Mouse (Mus musculus): Measurements from ENCODE around the gene Hmgxb4.
"Not testable (repeated sequence)": the region's sequence is repeated elsewhere in the genome, so short reads cannot be mapped to it uniquely, and the experiment has no call there.

Gene Hmgxb4

DNA sequence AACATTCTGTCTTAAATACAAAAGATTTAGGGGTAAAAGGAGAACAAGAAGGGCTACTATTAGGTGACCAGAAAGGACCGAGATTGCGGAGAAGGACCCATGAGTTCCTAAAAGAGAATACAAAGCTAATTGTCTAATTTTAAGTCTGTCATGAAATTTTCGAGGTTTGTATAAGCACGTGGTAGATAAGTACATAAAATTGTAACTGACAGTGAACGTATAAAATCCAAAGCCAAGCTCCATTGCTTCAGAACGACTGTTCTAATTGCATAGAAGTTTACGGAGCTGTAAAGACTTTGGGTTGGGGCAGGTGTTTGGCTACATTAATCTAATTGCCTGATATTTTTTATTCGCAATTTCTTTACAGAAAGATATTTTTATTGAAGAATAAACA is at the start of gene Hmgxb4:
Gene Hmgxb4 (plus strand): TSS at position 276 of the 394 bp plus-strand sequence.
- no peak for DNase-seq

DNA sequence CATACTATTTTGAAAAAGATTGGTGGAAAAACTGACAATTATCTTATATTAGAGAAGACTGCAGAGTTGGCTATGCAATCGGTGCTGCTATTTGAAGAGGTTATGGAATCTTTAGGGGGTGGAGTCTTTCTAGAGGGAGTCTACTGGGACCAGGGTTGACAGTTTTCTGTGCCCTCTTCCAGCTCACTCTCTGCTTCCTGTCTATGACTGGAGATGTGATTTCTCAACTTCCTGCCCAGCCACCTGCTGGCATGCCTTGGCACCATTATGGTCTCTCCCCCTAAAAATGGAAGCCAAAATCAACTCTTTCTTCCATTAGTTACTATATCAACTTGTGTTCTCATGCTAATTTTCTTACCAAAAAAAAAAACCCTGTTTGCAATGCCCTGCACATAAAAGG is 43.7 kb upstream of the Hmgxb4 start:
- peak; percentile 11 for DNase-seq

DNA sequence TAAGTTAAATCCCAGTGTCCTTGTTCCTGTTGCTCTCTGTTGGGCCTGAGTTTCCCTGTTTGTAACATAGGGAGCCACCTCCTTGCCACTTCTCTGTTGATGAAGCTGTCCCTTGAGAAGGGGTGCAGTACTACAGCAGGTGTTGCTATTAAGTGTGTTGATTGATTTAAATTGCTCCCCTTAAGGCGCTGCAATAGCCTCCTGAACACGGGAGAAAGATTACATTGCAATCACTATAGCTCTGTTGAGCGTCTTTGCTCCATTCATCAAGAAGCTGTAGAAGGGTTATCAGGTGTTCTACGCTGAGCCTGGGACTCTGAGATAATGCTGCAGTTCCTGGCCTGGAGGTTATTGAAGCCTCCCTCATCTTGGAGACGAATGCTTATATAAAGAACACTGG is 29.2 kb upstream of the Hmgxb4 start:
- no peak for DNase-seq

DNA sequence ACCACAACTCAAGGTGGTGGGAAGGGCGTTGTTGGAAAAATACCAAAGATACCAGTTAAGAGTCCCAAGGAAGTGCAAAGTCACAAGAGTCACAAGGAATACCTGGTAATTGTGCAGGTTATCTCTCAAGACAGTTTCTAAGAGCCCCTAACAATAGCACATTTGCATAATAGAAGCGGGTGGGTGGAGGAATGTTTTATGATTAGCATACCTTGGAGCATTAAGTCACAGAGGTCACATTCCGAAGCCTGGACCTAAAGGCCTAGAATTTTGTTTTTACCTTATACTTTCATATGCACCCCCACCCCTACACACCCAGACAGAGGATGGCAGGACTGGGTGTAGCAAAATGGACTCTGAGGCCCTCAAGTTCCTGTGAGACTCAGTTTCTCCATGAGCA is 22.9 kb upstream of the Hmgxb4 start:
- not testable (repeated sequence) for DNase-seq

DNA sequence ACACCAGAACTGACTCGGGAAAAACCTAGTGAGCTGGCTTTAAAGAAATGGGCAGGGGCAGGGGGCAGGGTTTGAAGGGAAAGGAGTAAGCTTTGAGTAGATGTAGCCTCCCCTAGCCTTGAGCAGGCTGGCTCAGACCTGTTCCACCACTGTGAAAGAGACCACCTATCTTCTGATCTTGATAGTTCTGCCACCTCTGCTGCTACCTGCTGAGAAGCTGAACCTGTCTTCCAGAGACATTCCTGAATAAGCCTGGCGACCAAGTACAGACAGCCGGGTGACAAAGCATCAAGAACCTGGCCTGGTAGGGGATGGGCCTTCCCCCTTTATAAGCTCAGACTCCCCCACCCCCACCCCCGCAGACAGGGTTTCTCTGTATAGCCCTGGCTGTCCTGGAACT is 21.5 kb upstream of the Hmgxb4 start:
- no peak for DNase-seq

DNA sequence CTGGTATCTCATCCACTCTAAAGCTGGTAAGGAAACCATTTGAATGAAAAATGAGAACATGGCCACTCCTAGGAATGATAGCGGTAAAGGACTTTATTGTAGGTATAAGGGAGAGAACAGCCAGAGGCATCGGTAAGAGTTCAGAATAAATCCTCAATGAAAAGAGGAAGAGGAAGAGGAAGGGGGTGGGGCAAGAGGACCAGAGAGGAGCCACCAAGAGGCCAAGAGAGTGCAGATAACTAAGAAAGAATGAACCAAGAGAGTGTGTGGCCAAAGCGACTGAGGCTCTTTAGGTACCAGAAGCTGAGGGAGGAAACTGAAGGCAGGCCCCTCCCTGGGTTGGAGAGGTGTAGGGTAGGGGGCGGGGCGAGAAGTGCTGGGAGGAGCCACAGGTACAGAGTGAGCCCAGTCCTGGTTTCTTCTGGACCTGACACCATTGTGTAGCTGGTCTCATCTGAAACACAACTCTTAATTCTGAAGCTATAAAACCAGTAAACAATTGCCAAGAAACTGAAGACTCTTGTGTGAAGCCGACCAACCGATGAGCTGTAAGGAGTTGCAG is 20.8 kb upstream of the Hmgxb4 start:
- DNase-seq: no peak

DNA sequence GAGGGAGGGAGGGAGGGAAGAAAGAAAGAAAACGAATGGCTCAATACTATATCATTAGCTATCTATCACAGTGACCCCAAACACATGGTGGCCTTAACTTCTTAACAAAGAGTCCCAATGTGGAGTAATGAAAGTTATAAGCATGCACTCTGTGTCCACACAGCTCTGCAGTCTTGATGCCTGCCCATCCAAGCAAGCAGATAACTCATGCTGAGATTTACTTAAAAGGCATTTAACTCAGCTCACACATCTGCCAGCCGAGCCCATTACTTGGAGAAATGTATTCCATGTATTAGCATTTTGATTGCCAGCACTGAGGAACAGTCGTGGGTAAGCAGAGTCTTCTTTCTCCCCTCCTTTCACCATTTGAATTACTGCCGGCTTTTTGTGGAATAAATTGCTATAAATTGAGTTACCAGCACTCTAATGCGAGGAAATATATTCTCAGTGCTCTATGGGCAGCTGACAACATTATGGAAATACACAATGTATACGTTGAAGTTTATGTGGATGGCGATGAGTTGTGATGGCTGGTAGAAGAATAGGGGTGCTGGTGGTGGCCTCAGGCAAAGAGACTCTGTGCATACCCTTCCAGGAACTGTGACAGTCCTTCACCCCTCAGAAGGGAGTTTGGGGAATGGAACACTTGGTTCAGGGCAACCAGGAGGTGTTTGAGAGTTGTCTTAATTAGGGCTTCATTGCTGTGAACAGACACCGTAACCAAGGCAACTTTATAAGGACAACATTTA is 19.9 kb upstream of the Hmgxb4 start:
- DNase-seq: no peak

DNA sequence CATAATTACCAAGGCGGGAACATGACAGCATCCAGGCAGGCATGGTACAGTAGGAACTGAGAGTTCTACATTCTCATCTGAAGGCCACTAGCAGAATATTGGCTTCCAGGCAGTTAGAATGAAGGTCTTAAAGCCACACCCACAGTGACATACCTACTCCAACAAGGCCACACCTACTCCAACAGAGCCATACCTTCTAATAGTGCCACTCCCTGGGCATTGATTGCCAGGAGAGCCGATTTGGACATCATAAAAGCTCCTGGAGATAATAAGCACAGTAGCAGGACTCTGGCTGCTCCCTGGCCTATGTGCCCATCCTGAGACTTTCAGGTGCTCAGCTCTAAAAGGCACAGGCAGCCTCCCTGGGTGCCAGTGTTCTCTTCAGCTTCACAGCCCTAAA is 19.3 kb upstream of the Hmgxb4 start:
- DNase-seq: no peak

DNA sequence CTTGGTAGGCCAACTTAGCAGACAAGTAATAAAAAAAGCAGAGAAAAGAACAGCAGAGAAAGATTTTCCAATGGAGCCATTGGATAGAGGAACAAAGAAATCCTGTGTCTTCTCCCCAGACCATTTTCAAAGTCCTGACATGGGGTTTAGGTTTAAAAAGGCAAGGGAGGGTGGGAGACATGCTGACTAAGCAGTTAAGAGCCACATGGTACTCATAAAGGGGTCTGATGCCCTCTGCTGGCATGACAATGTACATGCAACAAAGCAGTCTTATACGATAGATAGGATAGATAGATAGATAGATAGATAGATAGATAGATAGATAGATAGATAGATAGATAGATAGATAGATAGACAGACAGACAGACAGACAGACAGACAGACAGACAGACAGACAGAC is 15.7 kb upstream of the Hmgxb4 start:
- no peak for DNase-seq

DNA sequence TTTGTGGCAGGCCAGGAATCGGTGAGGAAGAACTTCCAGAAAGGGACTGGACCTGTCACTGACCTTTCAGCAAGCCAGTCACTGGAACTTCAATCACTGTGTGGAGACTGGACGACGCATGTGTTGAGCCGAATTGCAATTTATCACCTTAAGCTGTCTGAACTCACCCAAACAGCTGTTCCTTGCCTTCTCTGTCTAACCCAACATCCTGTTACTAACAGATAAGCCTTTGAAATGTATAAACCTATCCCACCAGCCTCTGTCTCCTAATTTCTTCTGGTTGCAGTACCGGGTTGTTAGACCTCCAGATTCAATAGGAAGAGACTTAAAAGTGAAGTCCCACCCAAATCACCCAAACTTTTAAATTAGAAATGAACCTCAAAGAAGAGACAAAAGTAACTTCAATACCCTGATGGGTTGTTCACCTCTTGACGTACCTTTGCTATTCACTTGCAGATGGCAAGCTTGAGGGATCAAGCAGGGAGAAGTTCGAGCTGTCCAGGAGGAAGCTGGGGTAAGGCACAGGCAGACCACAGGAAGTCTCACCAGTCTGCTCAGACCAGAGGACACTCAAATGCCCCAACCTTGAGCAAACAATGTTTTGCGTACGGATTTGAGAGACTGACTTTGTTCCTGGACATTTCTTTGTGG is 13.0 kb upstream of the Hmgxb4 start:
- DNase-seq: no peak

DNA sequence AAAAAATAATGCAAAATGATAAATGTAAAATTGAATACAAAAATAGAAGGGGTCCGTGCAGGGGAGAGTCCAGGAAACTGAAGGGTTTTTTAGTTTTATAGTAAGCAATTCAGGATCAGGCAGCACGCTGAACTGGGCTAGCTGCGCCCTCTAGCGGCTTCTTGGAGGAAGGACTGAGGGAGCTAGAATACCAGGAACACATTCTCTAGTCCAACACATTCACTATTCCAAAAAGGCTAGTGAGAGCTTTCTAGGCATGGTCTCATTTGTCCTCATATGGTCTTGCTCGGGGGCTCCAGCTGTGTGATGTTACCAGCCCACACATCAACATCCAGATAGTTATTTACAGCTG is 12.5 kb upstream of the Hmgxb4 start:
- DNase-seq: no peak

DNA sequence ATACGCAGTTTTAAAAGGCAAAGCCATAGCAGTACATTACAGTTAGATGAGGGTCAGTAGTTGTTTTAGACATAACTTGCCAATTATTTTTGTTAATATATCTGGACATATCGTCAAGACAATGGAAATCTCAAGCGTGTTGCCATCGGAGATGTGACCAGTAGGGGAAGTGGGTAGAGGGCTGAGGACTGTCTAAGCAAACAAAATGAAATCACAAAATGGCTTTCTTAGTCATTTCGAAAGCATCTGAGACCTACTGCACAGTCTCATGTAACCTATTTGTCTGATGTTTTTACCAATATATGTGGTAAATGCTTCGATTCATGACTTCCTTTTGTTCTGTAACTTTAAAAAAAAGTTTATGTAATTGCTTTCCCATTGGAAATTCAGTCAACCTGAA is 11.3 kb upstream of the Hmgxb4 start:
- no peak for DNase-seq

DNA sequence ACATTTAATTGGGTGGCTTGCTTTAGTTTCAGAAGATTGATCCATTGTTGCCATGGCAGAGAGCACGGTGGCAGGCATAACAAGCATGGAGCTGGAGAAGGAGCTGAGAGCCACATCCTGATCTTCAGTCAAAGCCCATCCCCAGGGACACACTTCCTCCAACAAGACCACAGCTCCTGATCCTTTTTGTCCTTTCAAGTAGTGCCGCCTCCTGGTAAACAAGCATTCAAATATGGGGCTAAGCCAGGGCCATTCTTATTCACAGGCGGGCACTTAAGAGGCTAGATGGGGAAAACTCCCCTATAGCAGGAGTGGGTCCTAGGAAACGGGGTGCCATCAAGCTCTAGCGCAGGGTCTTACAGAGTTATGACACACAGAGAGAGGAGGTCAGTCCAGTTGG is 5.7 kb upstream of the Hmgxb4 start:
- DNase-seq: no peak

DNA sequence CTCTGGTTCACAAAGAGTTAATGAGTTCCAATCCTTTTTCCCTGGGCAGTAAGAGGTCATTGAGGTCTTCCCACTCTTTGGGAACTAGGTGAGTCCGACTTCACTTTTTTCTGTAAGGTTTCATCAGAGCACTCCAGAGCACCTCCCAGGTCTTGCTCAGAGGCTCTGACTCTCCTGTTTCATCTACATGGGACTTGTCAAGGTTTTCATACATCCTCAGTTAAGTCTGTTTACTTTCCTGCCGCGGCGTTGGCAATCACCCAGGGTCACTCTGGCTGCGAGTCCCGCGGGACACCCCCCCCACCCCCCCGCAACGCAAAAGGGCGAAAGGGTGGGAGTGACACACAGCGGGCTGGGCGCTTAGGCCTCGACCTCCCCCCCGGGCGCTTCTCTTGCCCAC is 3.1 kb upstream of the Hmgxb4 start:
- peak; percentile 64 for DNase-seq

DNA sequence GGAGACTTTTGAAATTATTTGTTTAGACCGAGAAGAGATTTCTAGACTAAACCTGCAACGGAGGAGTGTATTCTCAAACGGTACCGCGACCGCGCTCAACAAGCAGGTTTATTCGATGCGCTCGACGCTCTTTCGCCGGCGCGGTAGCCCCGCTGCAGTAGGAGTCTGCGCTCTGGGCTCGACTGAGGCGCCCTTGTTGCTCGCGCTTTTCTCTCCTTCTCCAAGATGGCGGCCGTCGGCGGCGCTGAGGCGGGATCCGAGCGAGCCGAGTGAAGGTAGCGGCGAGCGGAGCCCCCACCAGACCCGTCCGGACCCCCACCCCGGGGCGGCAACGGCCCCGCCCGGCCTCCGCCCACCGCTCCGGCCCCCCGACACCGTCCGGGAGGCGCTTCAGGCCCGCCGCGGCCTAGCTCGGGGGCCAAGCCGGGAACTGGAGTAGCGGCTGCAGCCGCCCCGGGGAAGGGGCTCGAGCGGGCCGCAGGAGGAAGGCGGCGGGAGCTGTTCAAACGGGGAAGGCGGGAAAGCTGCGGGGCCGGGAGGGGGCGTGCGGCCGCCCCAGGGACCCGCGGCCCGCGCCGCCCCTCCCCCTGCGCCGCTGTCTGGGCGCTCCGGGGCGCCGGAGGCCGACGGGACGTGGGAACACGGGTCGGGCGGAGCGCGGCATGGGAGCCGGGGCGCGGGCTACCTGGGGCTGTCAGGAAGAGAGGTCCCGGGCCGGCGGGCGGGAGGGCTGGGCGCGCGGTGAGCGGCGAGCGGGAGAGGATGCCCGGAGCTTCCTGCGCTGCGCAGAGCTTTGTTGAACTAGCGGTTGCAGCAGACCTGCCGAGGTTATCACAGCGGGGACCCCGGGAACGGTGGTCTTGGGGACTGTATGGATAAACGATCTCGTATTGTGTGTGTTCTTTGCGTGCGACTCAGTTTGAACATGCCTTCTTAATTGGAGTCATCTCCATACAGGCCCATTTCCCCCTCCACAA is 607 bp downstream of the Hmgxb4 start:
- peak; percentile 98 for DNase-seq

DNA sequence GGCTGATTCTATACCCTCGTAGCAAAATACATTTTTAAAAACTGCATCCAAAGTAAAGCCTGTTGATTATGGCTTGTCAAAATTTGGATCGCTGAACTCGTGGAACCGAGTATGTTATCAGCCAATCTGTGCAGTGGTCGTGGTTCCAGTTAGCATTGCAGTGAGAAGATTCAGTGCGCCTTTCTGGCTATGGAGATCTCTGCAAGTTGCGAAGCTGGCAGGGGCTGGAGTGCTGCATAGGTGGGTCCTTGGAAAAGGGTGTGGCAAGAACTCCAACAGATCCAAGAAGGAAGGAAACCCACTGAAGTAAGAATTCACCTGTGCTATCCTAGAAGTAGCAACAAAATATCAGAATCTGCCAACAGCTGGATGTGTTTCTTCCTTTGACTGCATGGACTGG is 1.4 kb downstream of the Hmgxb4 start:
- DNase-seq: peak; percentile 84

DNA sequence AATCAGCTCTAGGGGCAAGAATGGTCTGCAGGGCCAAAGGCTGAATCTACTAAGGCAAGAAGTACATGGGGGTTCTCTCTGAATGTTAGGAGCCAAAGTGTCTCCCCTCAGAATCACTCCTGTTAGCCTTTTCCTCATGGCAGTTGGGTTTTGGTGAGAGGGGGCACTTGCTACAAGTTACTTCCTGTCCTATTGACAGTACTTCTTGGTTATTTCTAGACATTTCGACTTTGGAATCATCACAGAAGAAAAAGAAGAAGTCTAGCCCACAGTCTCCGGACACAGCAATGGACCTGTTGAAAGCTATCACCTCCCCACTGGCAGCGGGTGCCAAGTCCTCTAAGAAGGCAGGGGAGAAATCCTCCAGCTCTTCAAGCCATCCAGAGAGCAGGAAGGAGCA is 7.3 kb downstream of the Hmgxb4 start:
- DNase-seq: peak; percentile 71

DNA sequence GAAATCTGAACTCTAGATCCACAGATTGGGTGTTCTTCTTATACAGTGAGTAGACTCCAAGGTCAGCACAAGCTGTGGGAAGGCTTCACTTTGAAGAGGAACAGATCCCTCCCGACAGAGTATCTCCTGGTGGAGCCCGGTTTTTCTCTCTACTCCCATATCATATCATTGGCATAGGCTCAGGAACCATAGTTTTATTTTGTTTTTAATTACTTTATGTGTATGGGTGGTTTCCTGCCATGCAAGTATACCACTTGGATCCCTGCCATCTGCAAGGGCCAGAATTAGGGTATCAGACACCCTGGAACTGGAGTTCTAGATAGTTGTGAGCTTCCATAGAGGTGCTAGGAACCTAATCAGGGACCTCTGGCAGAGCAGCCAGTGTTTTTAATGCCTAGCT is 15.7 kb downstream of the Hmgxb4 start:
- peak; percentile 65 for DNase-seq

DNA sequence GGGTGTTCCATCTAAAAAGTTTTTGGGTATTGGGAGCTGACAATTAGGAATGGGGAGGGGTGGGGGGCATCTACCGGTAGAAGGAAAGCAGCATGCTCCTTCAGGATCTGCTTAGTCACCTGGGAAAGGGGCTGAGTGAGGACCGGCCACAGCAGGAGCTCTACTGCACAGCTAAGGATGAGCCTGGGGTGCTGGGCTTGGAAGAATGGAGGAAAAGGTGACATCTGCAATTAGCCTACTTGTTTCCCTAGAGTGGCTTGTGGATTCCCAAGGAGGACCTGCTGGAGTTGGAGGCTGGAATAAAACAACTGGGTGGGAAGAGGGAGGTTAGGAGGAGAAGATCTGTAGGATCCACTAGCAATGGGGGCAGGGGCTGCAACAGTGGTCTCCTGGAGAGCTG is 20.4 kb downstream of the Hmgxb4 start:
- no peak for DNase-seq

DNA sequence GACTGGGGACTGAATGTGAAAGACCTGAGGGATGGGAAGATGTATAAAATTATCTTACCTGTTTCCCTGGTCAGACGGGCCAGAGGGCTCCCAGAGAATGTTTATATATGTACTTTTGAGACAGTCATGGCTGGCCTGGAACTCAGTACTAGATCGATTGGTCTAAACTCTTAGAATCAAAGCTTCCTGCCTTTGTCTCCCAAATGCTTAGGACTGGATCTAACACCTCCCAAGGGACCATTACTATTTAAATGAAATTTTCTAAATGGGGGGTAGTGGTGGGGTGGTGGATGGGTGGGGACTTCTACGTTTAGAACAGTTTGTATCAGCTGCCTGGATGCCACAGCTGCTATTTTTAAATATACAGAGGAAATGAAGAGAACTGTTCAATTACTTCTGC is 20.8 kb downstream of the Hmgxb4 start:
- DNase-seq: peak; percentile 82

DNA sequence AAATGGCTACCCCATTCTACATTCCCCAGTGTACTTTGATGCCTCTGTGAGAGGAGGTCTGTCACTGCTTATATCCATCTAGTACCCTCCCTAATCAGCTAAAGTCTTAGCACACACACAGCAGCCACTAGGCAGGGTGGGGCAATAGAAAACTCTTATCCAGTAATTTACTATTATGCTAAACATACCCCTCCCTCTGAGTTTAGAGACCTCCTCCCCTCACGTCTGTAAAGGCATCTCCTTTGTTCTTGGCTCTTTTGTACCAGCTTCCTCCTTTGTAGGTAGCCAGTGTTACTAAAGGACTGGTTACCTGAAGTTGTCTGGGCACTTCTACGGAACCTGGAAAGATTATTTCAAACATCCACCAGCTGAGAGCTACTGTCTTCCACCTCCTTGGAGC is 22.8 kb downstream of the Hmgxb4 start:
- peak; percentile 64 for DNase-seq

DNA sequence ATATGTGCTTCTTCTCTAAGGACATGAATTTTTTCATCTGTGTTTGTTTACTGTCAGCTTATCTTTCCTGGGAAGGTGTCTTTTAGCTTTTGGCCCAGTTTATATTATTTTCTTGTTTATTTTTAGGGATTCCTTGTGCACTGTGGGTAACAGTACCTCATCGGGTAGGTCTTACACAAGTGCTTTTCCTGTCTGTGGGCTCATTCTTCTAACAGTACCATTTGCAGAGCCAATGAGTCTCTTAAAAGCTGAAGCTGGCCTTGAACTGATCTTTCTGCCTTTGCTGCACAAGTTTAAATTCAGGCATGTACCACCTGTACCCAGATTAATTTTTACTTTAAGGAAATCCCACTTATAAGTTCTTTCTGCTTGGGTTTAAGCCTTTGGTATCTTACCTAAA is 23.3 kb downstream of the Hmgxb4 start:
- DNase-seq: peak; percentile 14

DNA sequence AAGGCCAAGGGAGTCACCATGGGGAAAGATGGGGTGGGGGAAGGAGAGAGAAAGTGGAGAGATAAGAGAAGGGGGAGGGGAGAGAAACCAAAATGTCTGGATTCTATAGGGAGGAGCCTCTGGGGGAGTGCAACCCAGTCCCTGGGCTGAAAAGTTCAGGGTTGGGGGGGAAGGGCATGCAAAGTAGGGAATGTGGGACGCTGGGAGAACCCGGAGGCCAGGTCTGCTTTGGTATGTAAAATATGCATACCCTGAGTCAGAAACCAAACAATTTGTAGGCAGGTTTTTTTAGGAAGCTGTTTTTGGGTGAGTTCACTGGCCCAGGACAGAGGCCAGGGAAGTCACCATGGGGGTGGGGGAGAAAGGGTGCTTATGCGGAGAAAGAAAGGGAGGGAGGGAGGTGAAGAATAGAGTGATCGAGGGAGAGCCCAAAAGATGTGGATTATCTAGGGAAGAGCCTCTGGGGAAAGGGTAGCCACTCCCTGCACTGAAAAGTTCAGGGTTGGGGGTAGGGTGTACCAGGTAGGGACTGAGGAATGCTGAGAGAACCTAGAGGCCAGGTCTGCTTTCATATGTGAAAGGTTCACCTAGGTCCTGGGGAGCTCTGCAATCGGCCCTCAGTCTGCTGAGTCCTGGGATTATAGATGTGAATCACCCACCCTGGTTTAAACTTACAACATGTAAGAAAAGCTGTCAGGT is 25.3 kb downstream of the Hmgxb4 start:
- peak; percentile 64 for DNase-seq

Data from heart, adult 11 months (tissue).